Mouse (Mus musculus) myocyte (in vitro differentiated cells): ENCODE data around the gene Itga10.

Experiments used
- MYOG ChIP-seq, 3 experiments: IDR thresholded peaks; one replicate each; pipeline ENCODE4 v1.6.1; 2011; ENCODE audit warnings: control low read depth in 2 of 3, low read depth in 2 of 3, mild to moderate bottlenecking in 2 of 3; ENCODE audit not compliant: insufficient read length in 2 of 3, control insufficient read depth in 1 of 3, insufficient read depth in 1 of 3
- POLR2A ChIP-seq: IDR thresholded peaks from one replicate; pipeline ENCODE4 v1.6.1; 2011; ENCODE audit warnings: low read depth, mild to moderate bottlenecking, control low read depth, moderate library complexity; ENCODE audit not compliant: insufficient read length

- TF ChIP-seq MYOG (IDR thresholded peaks at IDR 0.05; ENCODE audit: control insufficient read depth in 1 of 3, insufficient read depth in 1 of 3, insufficient read length in 2 of 3, low read depth in 2 of 3) = no peak
- no peak for TF ChIP-seq POLR2A
Measured at GRCm38 (mm10) chr3:96666916-96667315, 21.5 kb downstream of the Itga10 start.
